Mouse (Mus musculus) spleen, adult 2 months (tissue): ENCODE results near the gene Prkaa2. TPM values are rescaled to one million over a fixed set of nuclear protein-coding genes. Genes with fewer than 3 reads are reported as not detected.

Experiments used
- DNase-seq, 2 experiments: peaks; one replicate each; pipeline versions ENCODE4 v3.0.0 to v3.0.0-alpha.2; 2012 to 2021; ENCODE audit warnings: low spot score in 2 of 2, low read depth in 1 of 2
- H3K27ac ChIP-seq: fragments of 200-500 bp; 2 replicates; pipeline ENCODE4 v1.5.1; 2012; ENCODE audit warnings: low read length, inconsistent platforms; ENCODE audit not compliant: insufficient read depth
- H3K27me3 ChIP-seq: fragments of 200-500 bp; 2 replicates; pipeline ENCODE4 v1.6.1; 2012; ENCODE audit warnings: mild to moderate bottlenecking, moderate library complexity, low read length, inconsistent platforms; ENCODE audit not compliant: control insufficient read depth, insufficient read depth
- H3K36me3 ChIP-seq: fragments of 200-500 bp; 2 replicates; pipeline ENCODE4 v1.6.1; 2012; ENCODE audit warnings: mild to moderate bottlenecking, low read length, inconsistent platforms; ENCODE audit not compliant: control insufficient read depth, insufficient read depth
- H3K4me1 ChIP-seq: fragments of 200-500 bp; 2 replicates; pipeline ENCODE4 v1.6.1; 2011; ENCODE audit warnings: inconsistent platforms; ENCODE audit not compliant: control insufficient read depth, insufficient read depth, insufficient read length
- H3K4me3 ChIP-seq: fragments of 200-500 bp; 2 replicates; pipeline ENCODE4 v1.5.1; 2011; ENCODE audit warnings: mild to moderate bottlenecking, inconsistent platforms; ENCODE audit not compliant: insufficient read depth, insufficient read length; ENCODE audit errors: extremely low read depth
- CTCF ChIP-seq: fragments of 200-500 bp; IDR thresholded peaks from 2 replicates; pipeline ENCODE4 v1.5.1; 2011; ENCODE audit warnings: mild to moderate bottlenecking, inconsistent platforms; ENCODE audit not compliant: insufficient read depth, insufficient read length, insufficient replicate concordance; ENCODE audit errors: extremely low read depth
- POLR2A ChIP-seq: fragments of 200-500 bp; IDR thresholded peaks from 2 replicates; pipeline ENCODE4 v1.6.1; 2011; ENCODE audit warnings: low read depth, low read length, inconsistent platforms
- WGBS: fragments of 180-500 bp; shearing (Covaris S2); methylation state at CpG from one replicate; pipeline ENCODE4 v1.1.7; 2018; 5-methylcytosine and 5-hydroxymethylcytosine counted together
- polyA plus RNA-seq: library from polyadenylated mRNA; depleted of rRNA; stranded (reverse); fragments of >200 nt; gene quantifications from 2 replicates; pipeline ENCODE4 v1.2.3, GENCODE M21; 2012

Gene Prkaa2
- polyA plus RNA-seq, 1 experiment = 0.14 TPM

DNA sequence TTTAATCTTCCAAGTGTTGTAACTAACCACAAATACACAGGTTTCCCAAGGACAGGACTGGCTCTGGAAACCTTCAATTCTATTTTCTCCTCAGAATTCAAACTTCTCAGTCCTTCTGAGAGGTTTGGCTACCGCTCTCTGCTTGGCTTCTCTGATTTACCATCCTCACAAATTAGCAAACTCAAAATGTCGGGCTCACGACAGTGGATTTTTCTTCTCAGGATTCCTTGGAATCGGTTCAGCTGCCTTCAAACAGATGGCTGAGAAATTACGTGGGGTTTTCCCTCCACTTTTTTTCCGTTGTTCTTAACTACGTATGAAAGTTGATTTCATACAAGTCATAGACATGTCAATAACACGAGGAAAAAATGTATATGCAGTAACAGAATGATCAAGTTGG is 11.5 kb downstream of the Prkaa2 start:
- Histone ChIP-seq H3K4me3 (no peak overlapping the region), H3K4me1 (no peaks in the 10 kb centered on the region), H3K27me3 (no peaks in the 10 kb centered on the region), H3K27ac (no peak overlapping the region), H3K36me3 (no peaks in the 10 kb centered on the region)
- WGBS = 84% methylated on average over 8 of the region's 8 CpGs
- DNase-seq = no peak
- TF ChIP-seq POLR2A = no peak
- TF ChIP-seq CTCF = no peak

DNA sequence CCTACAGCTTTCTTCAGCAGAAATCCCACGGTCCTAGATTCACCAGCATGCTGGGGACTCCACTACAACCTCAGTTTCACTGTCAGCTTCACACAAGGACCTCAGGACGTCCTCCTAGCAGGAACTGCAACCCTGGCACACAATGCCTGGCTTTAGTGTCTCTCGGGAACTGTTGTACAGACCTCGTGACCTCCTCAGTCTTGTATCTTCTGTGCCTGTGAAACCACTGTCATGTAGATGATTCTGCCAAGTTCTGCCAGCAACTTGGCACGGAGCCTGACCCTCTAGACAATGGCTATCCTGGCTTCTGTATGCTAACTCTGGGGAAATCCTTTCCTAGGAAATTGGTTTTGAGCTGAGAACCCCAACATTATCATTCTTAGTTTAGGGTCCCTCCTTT is 14.4 kb downstream of the Prkaa2 start:
- 71% methylated on average over 5 of the region's 5 CpGs for WGBS
- Histone ChIP-seq H3K27ac (no peak overlapping the region), H3K27me3 (no peaks in the 10 kb centered on the region), H3K4me3 (no peak overlapping the region), H3K4me1 (no peaks in the 10 kb centered on the region), H3K36me3 (no peaks in the 10 kb centered on the region)
- TF ChIP-seq POLR2A (no peak), CTCF (no peak)
- DNase-seq = no peak

DNA sequence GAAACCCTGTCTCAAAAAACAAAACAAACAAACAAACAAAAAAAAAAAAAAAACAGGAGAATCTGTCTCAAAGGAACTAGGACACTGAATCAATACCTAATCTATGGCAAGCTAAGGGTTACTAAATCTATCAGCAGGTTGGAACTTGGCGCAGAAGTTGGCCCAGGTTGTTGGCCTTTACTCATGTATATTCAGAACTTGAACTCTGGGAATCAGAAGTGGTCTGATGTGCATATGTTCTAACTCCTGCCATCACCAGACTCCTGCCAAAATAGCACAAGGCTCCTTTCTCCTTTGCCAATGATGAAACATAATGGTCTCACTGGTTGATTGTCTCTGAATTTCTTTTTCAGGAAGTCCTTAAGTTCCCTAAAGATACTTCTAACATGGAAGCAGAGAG is 15.7 kb downstream of the Prkaa2 start:
- Histone ChIP-seq H3K36me3 (no peaks in the 10 kb centered on the region), H3K4me1 (no peaks in the 10 kb centered on the region), H3K27me3 (no peaks in the 10 kb centered on the region; the same call in 1 of the 2 replicates), H3K4me3 (no peak overlapping the region), H3K27ac (no peak overlapping the region)
- 79% methylated on average over 1 of the region's 1 CpGs for WGBS
- no peak for DNase-seq
- TF ChIP-seq CTCF (no peak), POLR2A (no peak)

DNA sequence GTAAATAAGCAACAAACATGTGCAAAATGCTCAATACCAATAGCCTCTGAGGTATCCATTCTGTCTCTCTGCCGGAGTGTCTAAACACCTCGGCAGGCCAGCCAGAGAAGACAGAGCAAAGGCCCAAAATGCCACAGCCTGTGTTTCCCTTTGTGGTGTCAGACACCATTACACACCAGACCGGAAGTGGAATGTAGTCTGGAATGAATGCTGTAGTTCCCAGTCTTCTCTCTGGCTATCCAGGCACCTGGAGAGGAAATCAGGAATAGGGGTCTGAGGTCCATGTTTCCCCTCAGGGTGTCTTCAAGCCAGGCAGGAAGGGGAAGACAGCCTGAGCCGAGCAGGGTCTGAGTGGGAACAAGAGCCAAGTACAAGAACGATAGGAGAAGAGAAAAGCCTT is 19.3 kb downstream of the Prkaa2 start:
- 86% methylated on average over 5 of the region's 5 CpGs for WGBS
- no peak overlapping the region for H3K27ac ChIP-seq
- no peak for TF ChIP-seq CTCF
- TF ChIP-seq POLR2A = no peak
- H3K4me3 ChIP-seq = no peak overlapping the region
- no peak for DNase-seq
- no peaks in the 10 kb centered on the region; the same call in 1 of the 2 replicates for H3K27me3 ChIP-seq
- H3K4me1 ChIP-seq = no peaks in the 10 kb centered on the region
- no peaks in the 10 kb centered on the region for H3K36me3 ChIP-seq

GRCm38 (mm10) chr4:105089386-105089785 is 20.3 kb downstream of the Prkaa2 start:
- Histone ChIP-seq H3K36me3 (no peaks in the 10 kb centered on the region), H3K27me3 (no peaks in the 10 kb centered on the region; the same call in 1 of the 2 replicates), H3K27ac (no peak overlapping the region), H3K4me3 (no peak overlapping the region), H3K4me1 (no peaks in the 10 kb centered on the region)
- TF ChIP-seq CTCF = no peak
- no peak for TF ChIP-seq POLR2A
- WGBS = 93% methylated on average over 7 of the region's 7 CpGs
- DNase-seq = no peak

DNA sequence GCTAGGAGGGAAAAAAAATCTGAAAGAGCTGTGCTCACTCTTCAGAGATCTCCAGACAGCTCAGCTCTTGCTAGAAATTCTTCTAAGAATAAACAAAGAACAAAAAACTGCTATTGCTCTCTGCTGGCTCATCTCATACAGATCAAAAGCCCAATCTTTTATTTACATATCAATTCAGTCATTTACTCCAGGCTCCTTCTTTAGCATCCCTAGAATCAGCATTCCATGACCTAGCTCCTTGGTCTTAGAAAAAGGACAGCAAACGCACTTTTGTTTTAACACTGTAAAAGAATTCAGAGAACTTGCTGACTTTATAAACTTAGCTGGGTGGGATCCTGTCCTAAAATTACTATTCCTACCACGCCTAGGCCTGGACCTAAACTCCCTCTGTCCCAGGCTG is 21.0 kb downstream of the Prkaa2 start:
- Histone ChIP-seq H3K36me3 (no peaks in the 10 kb centered on the region), H3K4me1 (no peaks in the 10 kb centered on the region), H3K27me3 (no peaks in the 10 kb centered on the region; the same call in 1 of the 2 replicates), H3K27ac (no peak overlapping the region), H3K4me3 (no peak overlapping the region)
- WGBS = 86% methylated on average over 2 of the region's 2 CpGs
- TF ChIP-seq POLR2A = no peak
- no peak for DNase-seq

GRCm38 (mm10) chr4:105076152-105076551 is 33.5 kb downstream of the Prkaa2 start:
- WGBS = 89% methylated on average over 6 of the region's 6 CpGs
- Histone ChIP-seq H3K27ac (no peak overlapping the region), H3K36me3 (no peaks in the 10 kb centered on the region), H3K27me3 (no peaks in the 10 kb centered on the region), H3K4me3 (no peak overlapping the region), H3K4me1 (no peaks in the 10 kb centered on the region)
- no peak for DNase-seq
- TF ChIP-seq CTCF (no peak), POLR2A (no peak)
